Mouse (Mus musculus): Measurements from ENCODE around the gene Abat.
"Not testable (repeated sequence)": the region's sequence is repeated elsewhere in the genome, so short reads cannot be mapped to it uniquely, and the experiment has no call there.

Gene Abat

DNA sequence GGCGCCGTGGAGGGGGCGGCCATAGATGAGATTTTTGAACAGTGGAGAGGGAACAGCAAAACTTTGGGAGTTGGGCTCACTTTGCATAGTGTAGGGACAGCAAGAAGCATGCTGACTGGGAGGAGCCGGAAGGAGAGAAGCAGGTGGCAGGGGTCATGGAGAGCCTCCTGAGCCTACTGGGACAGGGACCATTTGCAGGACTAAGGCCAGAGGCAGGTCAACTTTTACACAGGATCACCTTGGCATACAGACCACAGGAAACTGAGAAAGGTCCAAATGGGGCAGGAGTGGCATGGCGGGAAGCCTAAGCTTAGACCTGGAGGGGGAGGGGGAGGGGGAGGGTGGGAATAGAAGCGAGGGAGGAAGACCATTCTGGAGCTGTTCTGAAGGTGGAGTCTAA, 20.2 kb downstream of the Abat start:
- DNase-seq: no peak

DNA sequence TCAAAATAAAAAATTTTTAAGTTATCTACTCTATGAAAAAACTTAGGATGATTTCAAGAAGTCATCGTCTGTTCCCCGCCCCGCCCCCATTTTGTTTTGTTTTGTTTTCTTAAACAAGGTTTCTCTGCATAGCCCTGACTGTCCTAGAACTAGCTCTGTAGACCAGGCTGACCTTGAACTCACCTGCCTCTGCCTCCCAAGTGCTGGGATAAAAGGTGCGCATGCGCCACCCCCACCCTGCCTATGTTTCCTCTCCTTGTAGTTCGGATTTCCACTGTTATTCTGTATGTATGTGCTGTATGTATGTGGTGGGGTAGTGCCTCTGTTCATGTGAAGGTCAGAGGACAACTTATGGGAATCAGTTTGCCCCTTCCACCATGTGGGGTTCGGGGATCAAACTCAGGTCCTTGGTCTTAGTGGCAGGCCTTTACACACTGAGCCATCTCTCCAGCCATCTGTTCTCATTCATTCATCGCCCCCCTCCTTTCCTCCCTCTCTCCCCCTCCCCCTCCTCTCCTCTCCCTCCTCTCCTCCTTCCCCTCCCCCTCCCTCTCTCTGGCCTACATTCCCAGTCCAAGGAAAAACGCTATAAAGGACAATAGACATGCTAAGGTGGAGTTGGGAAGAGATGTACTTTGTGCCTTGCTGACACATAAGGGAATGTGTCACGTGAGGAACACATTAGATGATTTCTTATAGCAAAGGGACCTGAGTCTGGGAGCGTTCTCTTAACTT, 21.4 kb downstream of the Abat start:
- DNase-seq: no peak

DNA sequence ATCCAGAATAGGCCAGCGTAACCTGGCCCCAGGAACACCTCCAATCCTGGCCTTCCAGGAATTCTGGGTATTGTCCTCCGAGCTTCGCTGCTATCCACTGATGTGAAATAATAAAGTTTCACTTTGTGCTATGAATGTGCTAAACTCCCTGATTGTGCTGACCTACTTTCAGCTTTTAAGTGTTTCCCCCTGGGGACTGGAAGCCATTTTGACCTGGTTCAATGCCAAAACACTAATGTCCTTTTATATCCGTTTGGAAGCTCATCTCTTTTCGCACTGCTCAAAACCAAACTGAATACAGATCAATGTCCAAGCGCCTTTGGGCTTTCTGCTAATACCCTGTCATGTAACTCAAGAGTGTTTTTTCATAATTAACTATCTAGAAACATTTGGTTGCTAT, 22.2 kb downstream of the Abat start:
- DNase-seq: no peak

DNA sequence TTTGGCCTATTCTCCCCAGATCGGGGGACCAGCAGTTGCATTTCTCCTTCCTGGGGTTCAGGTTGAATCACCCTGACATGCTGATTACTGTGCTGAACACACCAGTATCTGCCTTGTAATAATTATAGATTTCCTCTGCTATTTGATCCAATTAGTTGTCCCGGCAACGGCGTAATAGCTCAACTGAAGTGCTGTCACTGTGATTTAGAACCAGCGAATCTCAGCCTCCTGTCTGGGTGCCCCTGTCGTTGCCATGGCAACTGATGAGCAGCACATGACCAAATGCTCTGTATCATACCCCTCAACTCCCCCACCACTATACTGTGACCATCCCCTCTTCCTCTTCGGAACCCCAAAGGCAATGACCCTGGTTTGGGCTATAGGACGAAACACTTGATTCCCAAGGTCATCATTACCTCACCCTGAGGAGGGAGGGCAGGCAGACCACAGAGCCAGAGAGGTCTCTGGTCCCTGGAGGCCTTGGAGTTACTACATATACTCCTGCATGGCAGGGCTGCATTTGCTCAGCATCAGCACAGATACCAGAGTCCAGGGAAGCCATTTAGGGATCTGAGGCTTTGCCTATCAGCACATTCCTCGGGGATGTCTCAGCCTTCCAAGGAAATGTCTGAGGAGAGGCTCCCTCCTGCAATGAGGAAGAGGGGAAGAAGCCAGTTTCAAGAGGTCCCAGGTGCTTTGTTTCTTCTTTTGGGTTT, 26.1 kb downstream of the Abat start:
- DNase-seq: no peak

DNA sequence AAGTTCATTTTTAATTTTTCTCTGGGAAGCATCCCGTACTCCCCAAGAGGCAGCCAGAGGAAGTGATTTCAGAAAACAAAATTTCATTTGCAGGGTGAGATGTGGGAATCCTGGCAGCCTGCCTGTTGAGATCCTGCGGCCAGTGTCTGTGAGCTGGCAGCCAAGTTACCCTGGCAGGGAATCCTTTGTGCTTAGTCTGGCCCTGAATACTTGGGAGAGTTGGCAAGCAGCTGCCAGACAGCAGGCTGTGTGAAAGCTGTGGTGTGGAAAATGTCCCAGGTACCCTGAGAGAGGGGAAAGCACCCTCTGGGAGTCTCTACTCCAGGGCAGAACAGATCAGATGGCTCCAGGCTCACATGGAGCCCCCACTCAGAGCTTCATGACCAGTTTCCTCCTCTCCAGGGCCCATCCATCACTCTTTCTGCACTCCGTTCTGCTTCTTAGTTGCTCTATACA, 27.7 kb downstream of the Abat start:
- DNase-seq: peak; percentile 87

DNA sequence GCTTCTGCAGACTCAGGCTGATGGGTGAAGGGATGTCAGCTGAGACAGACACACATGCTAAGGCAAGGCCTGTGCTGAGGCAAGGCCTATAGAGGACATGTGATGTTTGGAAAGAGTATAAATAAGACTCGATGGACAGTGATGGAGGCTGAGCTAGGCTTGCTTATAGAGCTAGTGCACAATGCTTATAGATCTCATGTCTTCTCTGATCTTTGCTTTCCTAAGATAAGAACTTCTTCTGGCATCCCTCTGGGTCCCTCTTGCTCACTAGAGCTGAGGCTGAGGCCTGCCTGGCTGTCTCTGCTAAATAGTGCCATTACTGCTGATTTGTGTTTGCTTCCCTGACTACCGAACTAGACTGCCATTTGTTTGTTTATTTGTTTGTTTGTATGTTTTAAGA, 34.6 kb downstream of the Abat start:
- DNase-seq: no peak

DNA sequence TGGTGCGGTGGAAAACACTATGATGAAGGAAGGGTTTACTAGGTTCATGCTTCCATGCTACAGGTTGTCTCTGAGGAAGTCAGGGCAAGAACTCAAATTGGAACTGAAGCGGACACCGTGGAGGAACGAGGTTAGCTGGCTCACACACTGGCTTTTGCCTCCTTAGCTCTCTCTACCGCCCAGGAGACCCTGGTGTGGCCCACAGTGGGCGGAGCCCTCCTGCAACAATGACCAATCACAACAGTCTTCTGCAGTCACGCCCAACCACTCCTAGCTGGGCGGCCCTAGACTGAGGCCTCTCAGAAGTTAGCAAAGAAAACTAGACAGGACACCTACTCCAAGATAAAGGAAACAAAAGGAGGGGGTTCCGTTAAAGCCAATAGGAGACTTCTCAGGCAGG, 36.3 kb downstream of the Abat start:
- DNase-seq: no peak

DNA sequence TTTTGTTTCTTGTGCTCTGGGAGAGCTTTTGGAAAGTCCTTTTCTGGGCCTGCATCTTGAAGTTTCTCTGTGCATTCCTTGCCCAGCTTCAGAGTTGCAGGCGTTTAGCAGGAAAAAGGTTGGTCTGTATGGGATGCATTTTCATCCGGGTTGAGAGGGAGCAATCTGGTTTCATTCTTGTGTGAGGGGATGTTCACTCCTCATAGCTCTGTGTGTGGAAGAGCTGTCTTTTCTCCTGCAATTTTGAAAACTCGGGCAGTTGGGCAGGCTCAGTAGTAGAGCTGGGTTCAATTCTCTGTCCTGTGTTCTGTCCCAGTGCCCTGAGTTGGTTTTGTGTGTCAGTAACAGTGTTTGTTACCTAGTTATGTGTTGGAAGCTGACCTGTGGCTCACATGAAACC, 41.1 kb downstream of the Abat start:
- no peak for DNase-seq

DNA sequence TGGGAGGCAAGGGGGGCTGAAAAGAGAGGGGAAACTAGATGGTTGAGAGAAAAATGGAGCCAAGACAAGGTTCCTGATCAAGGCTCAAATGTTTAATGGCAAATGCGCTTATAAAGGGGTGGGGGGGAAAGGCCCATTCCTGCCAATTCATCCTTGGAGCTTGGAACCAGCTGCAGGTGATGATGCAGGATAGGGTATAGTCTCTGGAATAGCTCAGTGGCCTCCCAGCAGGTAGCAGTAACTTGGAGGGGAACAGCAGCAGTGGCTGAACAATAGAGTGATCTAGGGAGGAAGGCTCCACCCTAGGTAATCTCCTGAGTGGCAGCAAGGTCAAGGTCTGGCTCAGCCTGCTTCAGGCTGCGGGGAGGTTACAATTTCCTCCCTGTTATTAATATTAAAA, 41.5 kb downstream of the Abat start:
- DNase-seq: not testable (repeated sequence)

DNA sequence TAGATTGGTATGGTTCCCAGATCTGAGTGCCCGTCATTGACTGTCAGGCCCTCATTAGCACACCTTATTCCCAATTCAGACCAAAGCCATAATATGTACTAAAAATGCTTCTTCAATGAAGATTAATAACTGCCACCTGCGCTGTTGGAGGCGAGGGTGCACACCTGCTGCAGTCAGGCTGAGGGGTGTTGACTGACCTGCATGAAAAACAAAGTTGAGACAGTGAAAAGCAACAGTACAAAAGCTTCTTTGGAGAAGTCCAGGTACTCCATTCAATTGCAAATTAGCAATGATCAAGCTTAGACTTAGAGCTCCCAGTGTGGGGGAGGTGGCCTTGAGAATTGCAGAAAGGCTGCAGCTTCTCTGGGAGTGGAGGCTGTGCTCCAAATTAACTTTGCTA, 42.1 kb downstream of the Abat start:
- not testable (repeated sequence) for DNase-seq

DNA sequence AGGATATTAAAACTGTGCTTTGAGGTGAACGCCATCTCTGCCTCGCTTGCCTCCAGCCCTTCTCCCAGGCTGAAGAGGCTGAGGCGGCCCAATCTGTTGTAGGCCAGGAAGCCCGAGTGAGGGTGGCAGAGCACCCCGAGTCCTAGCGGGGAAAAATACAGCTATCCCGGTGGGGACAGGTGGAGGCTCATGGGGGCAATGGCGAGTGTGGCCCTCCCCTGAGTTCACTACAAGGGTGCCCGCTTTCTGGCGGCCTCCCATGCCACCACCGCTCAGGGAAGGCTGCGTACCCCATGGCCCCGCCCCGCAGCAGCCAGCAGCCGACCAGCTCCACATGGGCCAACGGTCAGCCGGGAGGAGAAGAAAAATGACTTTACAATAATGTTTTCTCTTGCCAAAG, 46.9 kb downstream of the Abat start:
- DNase-seq: no peak

DNA sequence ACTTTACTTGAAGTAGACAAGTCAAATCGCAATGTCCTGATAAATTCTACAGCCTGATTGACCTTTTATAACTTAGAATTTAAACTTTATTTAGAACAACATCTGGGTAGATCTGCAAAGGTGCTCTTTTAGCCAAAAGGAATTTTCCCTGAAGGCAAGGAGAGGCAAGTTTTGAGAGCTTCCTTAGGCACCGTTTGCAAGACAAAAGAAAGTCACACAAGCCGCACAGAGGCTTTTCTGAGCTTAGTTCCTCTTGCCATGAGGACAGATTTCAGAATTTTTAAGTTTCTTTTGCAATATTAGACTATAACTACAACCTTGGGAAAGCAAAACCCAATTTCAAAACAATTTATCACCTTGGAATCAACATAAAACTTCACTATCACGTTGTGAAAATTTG, 47.9 kb downstream of the Abat start:
- not testable (repeated sequence) for DNase-seq

DNA sequence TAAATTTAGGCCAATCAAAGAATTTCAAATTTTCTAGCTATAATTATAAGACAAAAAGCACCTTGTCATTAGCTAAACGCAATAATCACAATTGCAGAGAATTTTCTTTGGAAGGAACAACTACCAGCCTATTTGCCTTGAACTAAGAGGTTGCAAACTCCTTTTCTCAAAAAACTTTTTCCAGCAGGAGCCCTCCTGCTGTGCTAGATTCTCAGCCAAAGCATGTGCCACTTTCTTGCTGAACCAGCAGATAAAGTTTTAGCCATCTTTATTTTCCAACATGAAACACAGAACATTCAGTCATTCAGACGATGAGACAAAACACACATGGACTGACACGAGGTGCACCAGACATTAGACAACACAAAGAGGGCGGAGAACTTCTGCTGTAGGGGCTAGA, 48.6 kb downstream of the Abat start:
- not testable (repeated sequence) for DNase-seq

DNA sequence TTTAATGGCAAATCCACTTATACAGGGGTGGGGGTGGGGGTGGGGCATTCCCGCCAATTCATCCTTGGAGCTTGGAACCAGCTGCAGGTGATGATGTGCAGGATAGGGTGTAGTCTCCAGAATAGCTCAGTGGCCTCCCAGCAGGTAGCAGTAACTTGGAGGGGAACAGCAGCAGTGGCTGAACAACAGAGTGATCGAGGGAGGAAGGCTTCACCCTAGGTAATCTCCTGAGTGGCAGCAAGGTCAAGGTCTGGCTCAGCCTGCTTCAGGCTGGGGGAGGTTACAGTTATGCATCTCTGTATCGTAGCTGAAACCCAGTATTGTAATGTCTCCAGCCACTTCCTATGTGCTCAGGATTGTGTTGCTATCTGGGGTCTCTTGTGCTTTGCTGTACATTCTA, 49.6 kb downstream of the Abat start:
- DNase-seq: not testable (repeated sequence)

DNA sequence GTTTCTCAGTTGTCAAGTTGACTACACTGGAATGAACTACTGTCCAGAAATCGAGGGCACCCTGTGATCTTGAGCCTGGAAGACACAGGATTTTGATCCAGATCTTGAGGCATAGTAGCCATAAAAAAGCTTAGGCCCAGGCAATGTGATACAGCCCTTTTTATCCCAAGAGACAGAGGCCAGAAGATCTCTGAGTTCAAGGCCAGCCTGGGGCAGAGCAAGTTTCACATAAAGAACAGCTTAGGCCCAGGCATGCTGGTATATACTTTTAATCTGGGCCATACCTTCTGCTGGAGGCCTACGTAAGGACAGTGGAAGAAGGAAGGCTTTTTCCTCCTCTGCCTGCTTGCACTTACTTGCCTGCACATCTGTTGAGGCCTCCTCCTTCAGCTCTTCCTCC, 51.6 kb downstream of the Abat start:
- DNase-seq: no peak

DNA sequence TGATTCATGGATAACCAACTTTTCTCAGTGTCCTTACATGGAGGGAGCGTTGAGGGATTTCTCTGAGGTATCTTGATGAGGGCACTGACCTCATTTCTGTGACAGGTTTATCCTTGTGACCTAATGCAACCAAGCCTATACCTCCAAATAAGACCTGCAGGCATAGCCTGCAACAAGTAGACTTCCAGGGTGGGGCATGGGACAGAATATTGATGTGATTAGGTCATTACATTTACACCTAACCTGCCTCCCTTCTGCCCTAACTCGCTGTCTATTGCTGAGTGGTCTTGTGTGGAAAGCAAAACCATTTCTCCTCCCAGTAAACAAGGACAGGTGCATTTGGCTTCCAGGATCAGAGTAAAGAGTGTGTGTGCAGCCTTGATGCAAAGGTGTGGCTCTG, 52.3 kb downstream of the Abat start:
- no peak for DNase-seq

DNA sequence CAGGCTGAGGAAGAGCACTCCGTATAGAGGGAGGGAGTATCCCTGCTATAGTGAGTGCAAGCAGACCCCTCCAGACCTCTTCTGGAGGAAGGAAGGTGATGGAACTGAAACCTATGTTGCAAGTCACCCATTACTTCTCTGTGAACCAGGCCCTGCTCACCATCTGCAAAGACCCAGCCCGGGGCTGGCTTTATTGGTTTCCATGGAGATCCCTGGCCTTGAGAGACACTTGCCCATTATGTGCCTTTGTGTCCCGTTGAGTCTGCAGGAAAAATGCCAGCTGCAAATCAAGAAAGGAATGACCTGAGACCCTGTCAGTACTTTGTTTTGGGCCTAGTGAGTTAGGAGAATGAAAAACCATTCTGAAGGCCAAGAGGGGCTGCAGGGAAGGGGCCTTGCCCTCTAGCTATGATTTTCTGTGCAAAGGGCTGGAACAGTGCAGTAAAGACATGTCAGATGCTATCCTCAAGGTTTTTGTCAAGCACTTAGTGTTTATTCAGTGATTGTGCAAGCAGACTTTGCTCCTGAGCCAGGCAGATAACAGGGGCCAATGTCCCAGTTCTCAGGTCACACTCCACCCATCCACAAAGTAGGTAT, 53.0 kb downstream of the Abat start:
- no peak for DNase-seq

DNA sequence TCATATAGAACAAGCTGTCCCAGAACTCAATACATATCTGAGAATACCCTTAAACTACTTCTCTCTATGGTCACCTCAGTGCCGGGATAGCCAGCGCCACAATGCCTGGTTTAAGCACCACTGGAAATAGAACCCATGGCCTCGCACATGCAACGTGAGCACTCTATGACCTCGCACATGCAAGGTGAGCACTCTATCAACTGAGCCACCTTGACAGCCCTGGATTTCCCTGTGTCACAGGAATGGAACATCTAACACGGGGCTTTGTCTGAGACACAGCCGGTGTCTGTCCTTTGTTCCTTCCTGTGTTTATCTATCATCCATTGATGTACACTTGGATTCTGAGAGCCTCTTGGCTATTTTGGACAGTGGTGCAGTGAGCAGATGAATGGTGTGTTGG, 55.7 kb downstream of the Abat start:
- no peak for DNase-seq

DNA sequence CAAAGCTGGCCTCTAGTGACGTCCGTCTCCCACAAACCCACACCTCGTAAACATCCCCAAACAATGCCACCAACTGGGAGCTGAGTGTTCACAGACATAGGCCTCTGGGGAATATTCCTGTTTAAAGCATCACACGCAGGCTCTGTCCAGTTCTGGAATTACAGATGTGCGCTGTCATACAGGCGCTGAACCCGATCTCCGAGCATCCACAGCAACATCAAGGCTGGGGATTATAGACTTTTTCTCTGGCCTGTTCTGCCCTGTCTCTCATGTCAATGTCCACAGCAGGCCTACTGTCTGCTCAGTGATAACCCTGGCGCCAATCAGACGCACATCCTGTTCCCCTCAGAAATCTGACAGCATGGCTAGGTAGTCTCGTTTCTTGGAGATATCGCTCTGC, 57.1 kb downstream of the Abat start:
- no peak for DNase-seq

DNA sequence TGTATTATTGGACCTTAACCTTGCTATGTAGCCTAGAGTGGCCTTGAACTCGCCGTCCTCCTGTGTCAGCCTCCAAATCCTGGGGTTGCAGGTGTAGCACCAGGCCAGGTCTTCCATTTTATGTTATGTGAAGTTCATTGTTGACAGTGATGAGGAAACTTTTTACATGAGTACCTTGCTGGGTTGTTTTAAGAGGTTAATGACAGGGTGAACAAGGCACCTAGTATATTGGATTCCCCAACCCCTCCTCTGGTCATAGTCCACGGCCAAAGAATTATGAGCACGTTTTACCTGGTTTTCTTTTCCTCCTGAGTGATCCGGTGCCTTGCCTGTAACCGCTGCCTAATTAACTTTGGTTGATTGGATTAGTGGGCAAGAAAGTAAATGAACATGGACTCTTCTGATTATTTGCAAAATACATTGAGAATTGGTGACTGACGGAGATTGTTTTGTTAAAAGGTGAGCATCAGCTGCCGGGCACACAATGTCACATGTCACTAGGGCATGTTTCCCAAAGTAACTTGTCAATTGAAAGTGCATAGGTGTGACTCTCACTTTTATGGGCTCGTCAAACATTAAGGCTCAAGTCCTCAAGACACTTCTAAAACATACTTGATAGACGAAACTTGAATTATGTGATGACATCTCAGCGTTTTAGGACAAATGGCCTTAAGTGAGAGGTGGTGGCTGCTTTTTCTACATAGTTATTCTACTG, 57.8 kb downstream of the Abat start:
- no peak for DNase-seq

DNA sequence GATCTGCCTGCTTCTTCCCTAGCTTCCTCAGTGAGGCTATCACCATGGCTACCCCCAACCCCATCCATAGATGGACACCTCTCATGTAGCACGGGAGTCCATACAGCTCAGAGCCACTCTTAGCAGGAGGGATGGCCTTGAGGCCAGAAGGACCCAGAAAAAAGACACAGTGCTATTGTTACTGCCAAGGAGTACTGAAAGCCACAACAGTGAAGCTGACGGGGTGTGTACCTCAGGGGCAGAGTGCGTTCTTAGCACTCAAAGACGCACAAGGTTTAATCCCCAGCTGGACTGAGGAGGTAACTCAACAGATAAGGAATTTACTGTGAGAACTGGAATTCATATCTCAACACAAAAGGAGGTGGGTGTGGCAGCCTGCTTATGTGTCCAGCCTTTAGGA, 59.8 kb downstream of the Abat start:
- no peak for DNase-seq

DNA sequence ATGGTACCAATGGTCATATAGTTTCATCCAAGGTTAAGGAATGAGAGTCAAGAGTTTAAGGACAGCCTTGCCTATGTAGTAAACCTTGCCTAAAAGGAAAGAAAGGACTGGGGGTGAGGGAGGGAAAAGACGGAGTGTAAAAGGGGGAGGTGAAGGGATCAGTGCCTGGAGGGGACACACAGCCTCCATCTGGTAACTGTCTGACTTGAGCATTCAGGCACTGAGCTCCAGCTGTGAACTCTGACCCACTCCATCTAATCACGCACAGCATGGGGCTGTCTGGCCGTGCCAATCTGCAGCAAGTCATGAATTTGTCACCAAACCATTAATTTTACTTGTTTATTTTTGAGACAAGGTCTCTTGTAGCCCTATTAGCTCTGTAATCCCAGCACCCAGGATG, 60.5 kb downstream of the Abat start:
- DNase-seq: no peak

DNA sequence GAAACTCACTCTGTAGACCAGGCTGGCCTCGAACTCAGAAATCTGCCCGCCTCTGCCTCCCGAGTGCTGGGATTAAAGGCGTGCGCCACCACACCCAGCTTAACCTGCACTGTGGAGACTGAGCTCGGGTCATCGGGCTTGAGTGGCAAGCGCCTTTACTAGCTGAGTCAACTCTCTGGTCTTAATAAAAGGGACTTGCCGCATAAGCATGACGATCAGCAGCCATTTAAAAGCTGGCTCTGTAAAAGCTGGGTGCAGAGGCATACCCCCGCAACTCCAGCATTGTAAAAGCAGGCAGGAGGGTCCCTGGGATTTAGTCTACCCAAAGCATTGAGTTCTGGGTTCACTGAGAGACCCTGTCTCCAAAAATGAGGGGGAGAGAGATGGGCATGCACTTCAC, 61.1 kb downstream of the Abat start:
- no peak for DNase-seq

DNA sequence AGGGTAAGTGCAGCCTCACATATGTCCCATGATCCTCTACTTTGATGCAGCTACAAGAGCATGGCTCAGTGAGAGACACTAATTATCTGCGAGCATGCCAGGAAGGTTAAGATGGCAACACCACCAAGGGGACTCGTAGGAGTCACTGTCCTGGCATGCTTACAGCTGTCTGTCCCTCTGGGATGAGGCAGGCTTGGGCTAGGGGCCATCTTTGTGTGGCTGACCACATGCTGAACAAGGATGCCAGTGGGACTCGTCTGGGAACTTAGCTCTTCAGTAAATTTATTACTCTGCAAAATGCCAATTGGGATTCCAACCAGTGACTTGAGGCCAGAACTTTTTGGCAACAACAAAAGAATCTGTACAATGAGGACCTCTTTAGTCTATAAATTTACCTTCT, 62.9 kb downstream of the Abat start:
- DNase-seq: no peak
